Mouse (Mus musculus): ENCODE measurements around the gene Gnai3.

DNA sequence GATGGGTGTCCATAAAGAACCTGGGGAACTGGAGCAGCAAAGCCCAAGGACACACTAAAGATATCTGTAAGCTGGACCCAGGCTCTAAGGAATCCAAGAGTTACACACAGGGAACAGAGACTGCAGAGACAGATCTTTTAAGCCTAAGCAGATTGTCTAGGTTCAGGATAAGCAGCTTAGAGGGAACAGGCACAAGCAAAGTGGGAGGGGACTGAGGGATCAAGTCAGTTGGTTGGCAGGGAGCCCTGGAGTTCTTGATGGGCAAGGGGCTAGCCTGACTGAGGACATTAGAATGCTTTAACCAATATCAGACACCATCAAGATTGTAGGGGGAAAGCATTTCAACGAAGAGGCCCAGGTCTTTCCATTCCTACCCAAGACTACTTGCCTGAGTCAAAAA is 51.8 kb downstream of the Gnai3 start:
- TF ChIP-seq POLR2A (IDR thresholded peaks at IDR 0.05; ENCODE audit: low read depth, low read length) (no peak), CTCF (IDR thresholded peaks at IDR 0.05; ENCODE audit: extremely low read depth, insufficient read length, insufficient replicate concordance, low read depth, low read length) (no peak)
